Mouse (Mus musculus) CH12.LX (cell line): ENCODE measurements around the gene Fgfr2. TPM values are rescaled to one million over a fixed set of nuclear protein-coding genes. Genes with fewer than 3 reads are reported as not detected.
A peak's percentile ranks its signal among the peaks of the same experiment; 100 is the strongest.

ENCODE experiments used
- DNase-seq: peaks from one replicate; pipeline ENCODE4 v3.0.0-alpha.2; 2013; ENCODE audit errors: extremely low read depth
- H3K27ac ChIP-seq: 2 replicates; pipeline ENCODE4 v1.5.1; 2012; ENCODE audit warnings: low read depth, mild to moderate bottlenecking, control low read depth, moderate library complexity; ENCODE audit not compliant: insufficient read depth
- H3K27me3 ChIP-seq: replicated peaks from 2 replicates; pipeline ENCODE3; 2012; ENCODE audit warnings: inconsistent platforms
- H3K36me3 ChIP-seq, 2 experiments: replicated peaks in 1 of 2; 2 replicates each; pipeline versions ENCODE3 to v1.6.1; 2012; ENCODE audit warnings: inconsistent platforms in 1 of 2, low read length in 1 of 2, mild to moderate bottlenecking in 1 of 2, mixed read lengths in 1 of 2, moderate library complexity in 1 of 2; ENCODE audit not compliant: control insufficient read depth in 1 of 2, insufficient read depth in 1 of 2
- H3K4me1 ChIP-seq, 2 experiments: 2 replicates each; pipeline ENCODE4 v1.6.1; 2012; ENCODE audit warnings: inconsistent platforms in 1 of 2, moderate library complexity in 1 of 2; ENCODE audit not compliant: insufficient read depth in 2 of 2, control insufficient read depth in 1 of 2
- H3K4me2 ChIP-seq: 2 replicates; pipeline ENCODE4 v1.6.1; 2012; ENCODE audit warnings: low read depth, mild to moderate bottlenecking, control low read depth; ENCODE audit not compliant: poor library complexity, insufficient read depth, severe bottlenecking
- H3K4me3 ChIP-seq, 3 experiments: fragments of 150-350 bp in 1 of 3; sonication (generic) in 1 of 3; replicated peaks in 1 of 3; 2 replicates each; pipeline versions ENCODE3 to v1.5.1; 2011 to 2012; ENCODE audit warnings: low read depth in 2 of 3, low read length in 2 of 3, mild to moderate bottlenecking in 2 of 3, moderate library complexity in 2 of 3, control low read depth in 1 of 3, improper control_type of control experiment in 1 of 3, inconsistent platforms in 1 of 3, mixed read lengths in 1 of 3; ENCODE audit not compliant: poor library complexity in 1 of 3
- H3K79me2 ChIP-seq: replicated peaks from 2 replicates; pipeline ENCODE4 v1.6.1; 2012; ENCODE audit warnings: mild to moderate bottlenecking, moderate library complexity; ENCODE audit not compliant: control insufficient read depth, poor library complexity, insufficient read depth, severe bottlenecking; ENCODE audit errors: extremely low read depth
- H3K9ac ChIP-seq: 2 replicates; pipeline ENCODE4 v1.6.1; 2012; ENCODE audit warnings: low read depth, mild to moderate bottlenecking, control low read depth, moderate library complexity; ENCODE audit not compliant: insufficient read depth
- H3K9me3 ChIP-seq: replicated peaks from 2 replicates; pipeline ENCODE3; 2012; ENCODE audit warnings: low read length, inconsistent platforms, mixed read lengths
- CTCF ChIP-seq, 2 experiments: IDR thresholded peaks in 1 of 2; conservative IDR thresholded peaks in 1 of 2; 2 replicates each; pipeline ENCODE4 v1.5.1; 2011 to 2012; ENCODE audit warnings: low read depth in 2 of 2, low read length in 2 of 2, improper control_type of control experiment in 1 of 2, inconsistent platforms in 1 of 2, mild to moderate bottlenecking in 1 of 2, moderate library complexity in 1 of 2
- HCFC1 ChIP-seq: IDR thresholded peaks from 2 replicates; pipeline ENCODE4 v1.6.1; 2012; ENCODE audit warnings: low read depth, mild to moderate bottlenecking, inconsistent platforms, low read length, improper control_type of control experiment
- JUN ChIP-seq: IDR thresholded peaks from 2 replicates; pipeline ENCODE4 v1.6.1; 2011; ENCODE audit warnings: low read depth, mild to moderate bottlenecking, low read length, improper control_type of control experiment, moderate library complexity; ENCODE audit not compliant: insufficient read depth
- MAFK ChIP-seq: IDR thresholded peaks from 2 replicates; pipeline ENCODE4 v1.6.1; 2011; ENCODE audit warnings: low read length, improper control_type of control experiment; ENCODE audit not compliant: insufficient replicate concordance
- NRF1 ChIP-seq: IDR thresholded peaks from 2 replicates; pipeline ENCODE4 v1.6.1; 2014; ENCODE audit warnings: low read depth, mild to moderate bottlenecking, inconsistent platforms, low read length, improper control_type of control experiment, moderate library complexity
- PAX5 ChIP-seq: IDR thresholded peaks from 2 replicates; pipeline ENCODE4 v1.6.1; 2012; ENCODE audit warnings: low read length, inconsistent platforms, mixed read lengths
- RCOR1 ChIP-seq: conservative IDR thresholded peaks from 2 replicates; pipeline ENCODE4 v1.6.1; 2012; ENCODE audit warnings: low read depth, mild to moderate bottlenecking, inconsistent platforms, low read length, improper control_type of control experiment
- SIN3A ChIP-seq: IDR thresholded peaks from 2 replicates; pipeline ENCODE4 v1.6.1; 2012; ENCODE audit warnings: low read length, improper control_type of control experiment, inconsistent platforms
- SMC3 ChIP-seq: IDR thresholded peaks from 2 replicates; pipeline ENCODE4 v1.6.1; 2011; ENCODE audit warnings: low read depth, low read length, improper control_type of control experiment
- dilution Hi-C: fragments of 300-500 bp; cut with MboI; formaldehyde crosslinking; loops from 2 replicates; pipeline ENCODE4 v1.14.3; 2020; ENCODE audit warnings: low sequenced_read_pairs; ENCODE audit not compliant: extremely low pct_unique_long_range_greater_than_20kb, extremely low pct_ligation_motif_present
- in situ Hi-C: fragments of 300-500 bp; cut with MboI; formaldehyde crosslinking; loops from 3 replicates; pipeline ENCODE4 v1.14.3; 2019; ENCODE audit warnings: low sequenced_read_pairs, low pct_ligation_motif_present, low pct_unique_long_range_greater_than_20kb, mixed read lengths
- polyA plus RNA-seq: library from polyadenylated mRNA; unstranded; fragments of >175 nt; gene quantifications from 2 replicates; pipeline ENCODE4 v1.2.1, GENCODE M21; 2012; ENCODE audit warnings: low read depth; ENCODE audit not compliant: insufficient read length
- total RNA-seq, 2 experiments: library from RNA; depleted of rRNA; stranded (reverse); fragments of 300-350 nt in 1 of 2; fragments of >200 nt in 1 of 2; gene quantifications; 2 replicates each; pipeline ENCODE4 v1.2.3; 2012 to 2014

The Fgfr2 gene
- total and polyA plus RNA-seq, 3 experiments: not detected

GRCm38 (mm10) chr7:130380769-130381355, 2742.3 kb downstream of the Fgfr2 start:
- Histone ChIP-seq H3K36me3 (no peaks in the 10 kb centered on the region), H3K9me3 (peaks cover 2% of the 10 kb centered on the region), H3K27me3 (no peaks in the 10 kb centered on the region), H3K27ac (no peak overlapping the region), H3K4me1 (no peaks in the 10 kb centered on the region), H3K4me2 (no peak overlapping the region), H3K4me3 (no peak overlapping the region), H3K9ac (no peak overlapping the region), H3K79me2 (no peaks in the 10 kb centered on the region)
- TF ChIP-seq SMC3 (peak; percentile 36), CTCF (conservative IDR thresholded peaks at IDR 0.05 in 1 of 2, IDR thresholded peaks at IDR 0.05 in 1 of 2; ENCODE audit: low read depth in 2 of 2, low read length in 2 of 2) (peak in 1 of 2 experiments; percentile 42; a peak in 2 of 4 replicates), NRF1 (no peak), SIN3A (no peak)
- DNase-seq: peak; percentile 3
- dilution Hi-C loops (no loop called here), in situ Hi-C loops (no loop called here)

DNA sequence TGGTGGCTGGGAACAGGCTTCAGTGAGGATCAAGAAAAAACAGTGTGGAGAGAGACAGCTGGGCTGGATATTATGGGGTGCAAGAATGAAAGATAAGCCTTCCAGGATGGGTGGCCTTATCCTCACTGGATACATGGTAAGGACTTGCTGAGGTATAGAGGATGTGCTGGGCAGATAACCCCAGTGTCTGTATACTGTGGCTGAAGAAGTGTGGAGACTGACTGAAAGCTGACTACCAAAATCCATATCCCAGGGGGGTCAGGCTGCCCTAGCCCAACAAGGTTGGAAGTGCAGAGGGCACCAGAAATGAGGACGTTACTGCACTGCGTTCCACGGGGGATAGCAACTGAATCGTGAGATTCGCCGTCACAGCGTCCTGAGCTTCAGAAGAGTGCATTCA, 2742.8 kb downstream of the Fgfr2 start:
- in situ Hi-C loops (no loop called here), dilution Hi-C loops (no loop called here)
- peaks cover 2% of the 10 kb centered on the region for H3K9me3 ChIP-seq
- H3K4me3 ChIP-seq: no peak overlapping the region
- no peak overlapping the region for H3K9ac ChIP-seq
- H3K27ac ChIP-seq: no peak overlapping the region
- DNase-seq: no peak
- H3K79me2 ChIP-seq: no peaks in the 10 kb centered on the region
- no peak for TF ChIP-seq MAFK
- no peak for TF ChIP-seq JUN
- TF ChIP-seq CTCF (conservative IDR thresholded peaks at IDR 0.05 in 1 of 2, IDR thresholded peaks at IDR 0.05 in 1 of 2; ENCODE audit: low read depth in 2 of 2, low read length in 2 of 2): no peak
- no peak for TF ChIP-seq SIN3A
- TF ChIP-seq HCFC1: no peak
- TF ChIP-seq PAX5: no peak
- no peak overlapping the region for H3K4me2 ChIP-seq
- no peaks in the 10 kb centered on the region for H3K4me1 ChIP-seq
- no peaks in the 10 kb centered on the region for H3K36me3 ChIP-seq
- no peaks in the 10 kb centered on the region for H3K27me3 ChIP-seq

DNA sequence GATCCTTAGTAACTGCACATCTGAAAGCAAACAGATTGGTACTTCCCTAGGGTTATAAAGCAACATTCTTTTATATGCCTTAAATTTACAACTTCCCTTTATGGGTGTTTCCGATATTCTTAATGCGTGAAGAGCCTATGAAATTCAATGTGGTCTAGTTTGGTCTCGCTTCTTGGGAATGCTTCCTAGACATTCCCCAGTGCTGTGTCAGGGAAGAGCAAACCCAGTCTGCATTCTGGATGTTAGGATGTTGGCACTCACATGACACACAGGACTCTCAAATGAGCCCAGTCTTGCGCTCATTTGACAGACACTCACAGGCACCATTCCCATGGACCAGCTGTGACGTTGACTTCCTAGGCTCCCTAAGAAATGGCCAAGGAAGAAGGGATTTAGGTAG, 2743.3 kb downstream of the Fgfr2 start:
- dilution Hi-C loops (no loop called here), in situ Hi-C loops (no loop called here)
- Histone ChIP-seq H3K9me3 (peaks cover 2% of the 10 kb centered on the region), H3K4me2 (no peak overlapping the region), H3K27ac (no peak overlapping the region), H3K36me3 (no peaks in the 10 kb centered on the region), H3K4me1 (no peaks in the 10 kb centered on the region)
- DNase-seq: no peak
- no peak for TF ChIP-seq RCOR1
- TF ChIP-seq, all 38 proteins: peak for 0
- Histone ChIP-seq H3K79me2 (no peaks in the 10 kb centered on the region), H3K27me3 (no peaks in the 10 kb centered on the region), H3K4me3 (no peak overlapping the region), H3K9ac (no peak overlapping the region)
